In the genomic region with DNA sequence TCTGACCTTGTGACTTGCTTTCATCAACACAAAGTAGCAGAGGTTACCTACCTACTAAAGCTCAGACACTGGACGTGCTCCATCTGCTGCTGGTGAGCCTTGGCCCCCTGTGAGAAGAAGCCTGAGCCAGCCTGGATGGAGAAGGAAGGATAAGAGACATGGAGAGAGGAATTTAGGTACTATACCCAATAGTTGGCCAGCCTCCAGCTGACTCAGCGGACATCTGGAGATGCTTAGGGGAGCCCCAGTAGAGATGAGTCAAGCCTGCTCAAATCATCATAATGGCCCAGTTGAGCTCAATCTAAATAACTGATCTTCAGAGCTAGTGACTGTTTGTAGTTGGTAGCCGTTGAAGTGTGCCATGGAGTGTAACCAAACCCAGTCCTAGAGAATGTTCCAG, we compare ENCODE assay signal across 12 mouse cellular contexts. TPM values are rescaled to one million over a fixed set of nuclear protein-coding genes. Genes with fewer than 3 reads are reported as not detected.
A peak's percentile ranks its signal among the peaks of the same experiment; 100 is the strongest.
DNase-seq lines count a peak whose midpoint lies in the region; ATAC-seq and TF ChIP-seq lines count a peak whose summit lies in the region.
"Had no signal": no experiment of that assay in that cellular context is flagged by ENCODE, and none has a peak within 500 bp of the region (broad histone marks: within the 10 kb centered on the region; RNA-seq: fewer than 3 reads in every experiment).

No protein-coding gene starts in this region.

- ATAC-seq in inflammation-experienced regulatory T-cells, adult 6 months = no peak
- ATAC-seq in midbrain, postnatal 0 days (ENCODE audit: low FRiP score) = no peak

- no peaks in the 10 kb centered on the region for H3K27me3 ChIP-seq in midbrain, postnatal 0 days (ENCODE audit: insufficient read depth, low read length)

- no peak overlapping the region for H3K9ac ChIP-seq in midbrain, postnatal 0 days (replicated peaks; ENCODE audit: low read length, poor library complexity, severe bottlenecking)

- TF ChIP-seq CTCF in layer of hippocampus, adult 2 months (conservative IDR thresholded peaks at IDR 0.05) = no peak
- no peak for TF ChIP-seq CTCF in midbrain, postnatal 0 days (IDR thresholded peaks at IDR 0.05)

- H3K9me3 ChIP-seq in midbrain, postnatal 0 days (ENCODE audit: low read length) = no peaks in the 10 kb centered on the region

- H3K36me3 ChIP-seq in midbrain, postnatal 0 days (ENCODE audit: insufficient read depth, low read length) = no peaks in the 10 kb centered on the region

- H3K4me1 ChIP-seq in midbrain, postnatal 0 days (ENCODE audit: insufficient read depth, low read length) = no peaks in the 10 kb centered on the region

- DNase-seq in adrenal gland, adult 2 months = peak; percentile 22
- no peak for DNase-seq in adrenal gland, postnatal 4 days (ENCODE audit: low spot score in 2 of 2)
- peak; percentile 47 for DNase-seq in 3134 (ENCODE audit: extremely low read depth, insufficient read length, low spot score)
- peak; percentile 72 for DNase-seq in cerebellum, adult 9-10 months
- DNase-seq in layer of hippocampus, adult 2 months (ENCODE audit: low spot score in 2 of 2) = peak; percentile 33 to 48
- DNase-seq in spleen, postnatal 36 days (ENCODE audit: low spot score in 2 of 2) = no peak
- DNase-seq in midbrain, postnatal 0 days (ENCODE audit: low spot score) = no peak
- DNase-seq: heart, postnatal 10 days; kidney, postnatal 4 days had no signal

- no peak overlapping the region for H3K4me3 ChIP-seq in layer of hippocampus, adult 2 months
- H3K4me3 ChIP-seq in midbrain, postnatal 0 days (ENCODE audit: low read depth, low read length) = no peak overlapping the region
- H3K4me3 ChIP-seq: erythroblast, embryonic 14.5 days had no signal

- no peak overlapping the region for H3K4me2 ChIP-seq in midbrain, postnatal 0 days (ENCODE audit: low read depth, low read length, poor library complexity, severe bottlenecking)

- no peak overlapping the region for H3K27ac ChIP-seq in layer of hippocampus, adult 2 months
- H3K27ac ChIP-seq in midbrain, postnatal 0 days (ENCODE audit: low read depth, low read length) = no peak overlapping the region

- 72% methylated on average over 3 of the region's 3 CpGs for WGBS in midbrain, postnatal 0 days

RNA-seq across cellular contexts. Expression of gene Ripply2, which starts 53.7 kb away (rescaled TPM):
- total RNA-seq in adrenal gland, adult 2 months (2021) = 1 to 10 TPM; 1.8 to 2.3 TPM
- polyA plus RNA-seq in adrenal gland, adult 2 months (2012; rRNA removed) = 1.1 and 1.9 TPM in 2 replicates
- total RNA-seq in adrenal gland, postnatal 4 days (2021) = 1 to 10 TPM; 1.4 to 2.2 TPM
- 10 to 100 TPM; 11.1 to 12.1 TPM for total RNA-seq in layer of hippocampus, adult 2 months (2021)
- not detected for polyA plus RNA-seq in inflammation-experienced regulatory T-cells, adult 6 months (2017; shearing (Covaris generic))
- 2.6 and 3.5 TPM in 2 replicates for total RNA-seq in midbrain, postnatal 0 days (2014; rRNA removed)
- polyA plus RNA-seq in midbrain, postnatal 0 days (2015; fragmentation: Nextera tagmentation; extraction: Ambion mirVana) = 16.4 and 17.1 TPM in 2 replicates
- total RNA-seq: heart, postnatal 10 days had no signal
- polyA plus RNA-seq: erythroblast, embryonic 14.5 days; liver, embryonic 16.5 days had no signal

Comparison
In these comparisons a context has a peak if more than half of its experiments do, and no peak if none do; other contexts are left out.
1. DNase-seq: peak in adrenal gland, adult 2 months (single experiment), 3134 (single experiment), cerebellum, adult 9-10 months (single experiment) and layer of hippocampus, adult 2 months (2 of 2); none in adrenal gland, postnatal 4 days (0 of 2), spleen, postnatal 36 days (0 of 2) and midbrain, postnatal 0 days (single experiment).